In the genomic region with DNA sequence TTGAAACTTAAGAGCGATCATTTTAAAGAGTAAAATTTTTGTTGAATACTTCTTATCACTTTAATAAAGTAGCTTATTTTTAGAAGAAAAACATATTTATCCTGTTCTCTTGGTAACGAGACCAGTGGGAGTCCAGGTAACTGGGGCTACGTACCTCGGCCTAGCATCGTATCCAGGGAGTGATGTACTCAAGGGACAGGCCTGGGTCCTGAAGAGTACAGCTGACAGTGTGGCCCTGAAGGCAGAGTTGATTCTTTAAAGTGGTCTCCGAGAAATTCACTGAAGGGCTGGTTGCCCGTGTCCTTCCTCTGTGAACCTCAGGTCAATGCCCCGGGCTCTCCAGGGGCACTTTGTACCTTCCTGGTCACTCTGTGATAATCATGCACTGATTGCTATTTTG, we compare ENCODE assay signal across 10 mouse cellular contexts.
"Had no signal": no experiment of that assay in that cellular context is flagged by ENCODE, and none has a peak within 500 bp of the region (broad histone marks: within the 10 kb centered on the region; RNA-seq: fewer than 3 reads in every experiment).

No protein-coding gene starts in this region.

- H3K36me3 ChIP-seq: limb, embryonic 10.5 days; liver, embryonic 13.5 days had no signal

- H3K4me1 ChIP-seq: liver, embryonic 13.5 days had no signal

- H3K4me3 ChIP-seq: left cerebral cortex, adult 2 months; limb, embryonic 10.5 days; liver, embryonic 13.5 days had no signal

- H3K27ac ChIP-seq: left cerebral cortex, adult 2 months; limb, embryonic 10.5 days; liver, embryonic 13.5 days; stomach, postnatal 0 days had no signal

- DNase-seq: kidney, adult 8-10 months; kidney, postnatal 25 days; liver, embryonic 13.5 days; liver, postnatal 0 days; lung, postnatal 36 days; thymus, postnatal 4 days had no signal

- H3K9me3 ChIP-seq: limb, embryonic 10.5 days; liver, embryonic 13.5 days had no signal

- ATAC-seq: liver, postnatal 0 days; lung, postnatal 0 days had no signal

- H3K4me2 ChIP-seq: liver, embryonic 13.5 days had no signal

- H3K9ac ChIP-seq: liver, embryonic 13.5 days; liver, postnatal 0 days had no signal
